Mouse (Mus musculus): ENCODE results near the gene 3110082I17Rik.

DNA sequence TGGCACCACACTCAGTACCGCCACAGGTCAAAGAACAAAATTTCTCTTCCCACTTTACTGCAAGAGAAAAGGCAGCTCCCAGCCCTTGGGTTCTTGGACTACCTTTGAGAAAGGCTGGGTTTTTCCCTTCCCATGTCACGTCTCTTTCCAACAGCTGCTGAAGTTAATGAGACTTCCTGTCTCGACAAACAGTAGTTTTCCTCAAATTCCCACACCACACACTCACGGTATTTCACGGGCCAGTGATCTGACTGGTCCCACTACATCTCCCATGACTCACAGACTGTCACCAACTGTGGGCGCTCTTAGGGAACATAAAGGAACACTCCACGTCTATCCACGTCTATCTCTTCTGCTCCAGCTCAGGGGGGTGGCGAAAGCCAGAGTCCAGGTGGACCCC is 35.1 kb downstream of the 3110082I17Rik start:
- no peak for TF ChIP-seq CTCF (IDR thresholded peaks at IDR 0.05; ENCODE audit: extremely low read depth, insufficient read length, insufficient replicate concordance, low read depth, low read length)
- TF ChIP-seq POLR2A (IDR thresholded peaks at IDR 0.05; ENCODE audit: low read depth, low read length), result no peak
